Mouse (Mus musculus) G1E (cell line): ENCODE results near the gene Ccdc82.

ENCODE experiments used
- CTCF ChIP-seq: IDR thresholded peaks from 2 replicates; pipeline ENCODE4 v1.5.1; 2012; ENCODE audit warnings: low read depth, low read length, inconsistent platforms, mixed read lengths
- GATA1 ChIP-seq: IDR thresholded peaks from 2 replicates; pipeline ENCODE4 v1.6.1; 2012; ENCODE audit warnings: borderline replicate concordance, low read length, inconsistent platforms, mixed read lengths
- POLR2AphosphoS5 ChIP-seq: IDR thresholded peaks from 2 replicates; pipeline ENCODE4 v1.6.1; 2012; ENCODE audit warnings: low read depth, low read length, inconsistent platforms; ENCODE audit not compliant: insufficient replicate concordance

GRCm38 (mm10) chr9:13311094-13311493, 64.3 kb downstream of the Ccdc82 start:
- TF ChIP-seq CTCF = no peak
- TF ChIP-seq GATA1 = no peak
- TF ChIP-seq POLR2AphosphoS5 = no peak
